Mouse (Mus musculus): Measurements from ENCODE around the gene Mrps35.
A peak's percentile ranks its signal among the peaks of the same experiment; 100 is the strongest.

Gene Mrps35

DNA sequence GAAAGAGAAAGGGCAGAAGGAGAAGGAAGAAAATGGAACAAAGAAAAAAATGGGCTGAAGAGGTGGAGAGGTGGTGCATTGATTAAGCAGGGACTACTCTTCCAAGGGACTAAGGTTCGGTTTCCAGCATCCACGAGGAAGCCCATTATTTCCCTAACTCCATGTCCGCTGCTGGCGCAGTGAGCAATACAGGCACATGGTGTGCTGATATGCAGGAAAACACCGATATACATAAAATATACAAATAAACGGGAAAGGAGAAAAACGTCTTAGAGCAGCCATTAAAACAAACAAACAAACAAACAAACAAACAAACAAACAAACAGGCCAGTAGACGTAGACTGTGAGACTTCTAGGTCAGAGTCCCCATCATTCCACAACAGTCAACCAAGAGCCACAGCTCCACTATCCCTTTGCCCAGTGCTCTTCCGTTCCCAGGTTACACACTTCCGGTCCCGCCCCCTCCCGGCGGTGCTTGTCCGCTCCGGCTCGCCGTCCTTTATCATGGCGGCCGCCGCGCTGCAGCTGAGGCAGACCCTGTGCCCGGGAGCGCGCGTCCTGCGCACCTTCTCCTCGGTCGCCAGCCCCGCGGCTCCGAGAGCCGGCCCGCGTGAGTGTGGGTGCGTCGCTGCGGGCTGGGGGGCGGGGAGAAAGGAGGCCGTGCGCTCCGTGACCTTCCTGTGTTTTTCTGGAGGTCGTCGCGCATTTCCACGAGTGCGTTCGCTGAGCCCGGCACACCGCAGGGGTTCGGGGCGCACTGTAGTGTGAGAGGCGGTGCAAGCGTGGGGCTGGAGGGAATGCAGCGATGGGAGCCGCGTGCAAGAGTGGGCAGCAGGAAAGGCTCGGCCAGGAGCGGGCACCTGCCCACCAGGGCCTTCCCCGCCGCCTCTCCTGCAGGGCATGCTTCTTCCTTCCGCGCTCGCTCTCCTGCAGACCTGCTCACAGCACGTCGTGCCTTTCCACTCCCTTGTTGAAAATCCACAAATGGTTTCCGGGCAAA lies at the start of gene Mrps35:
Gene Mrps35 (plus strand): TSS at position 474 of the 1,000 bp plus-strand sequence.
- peak; percentile 78 for DNase-seq (ENCODE audit: low read depth, low spot score)

DNA sequence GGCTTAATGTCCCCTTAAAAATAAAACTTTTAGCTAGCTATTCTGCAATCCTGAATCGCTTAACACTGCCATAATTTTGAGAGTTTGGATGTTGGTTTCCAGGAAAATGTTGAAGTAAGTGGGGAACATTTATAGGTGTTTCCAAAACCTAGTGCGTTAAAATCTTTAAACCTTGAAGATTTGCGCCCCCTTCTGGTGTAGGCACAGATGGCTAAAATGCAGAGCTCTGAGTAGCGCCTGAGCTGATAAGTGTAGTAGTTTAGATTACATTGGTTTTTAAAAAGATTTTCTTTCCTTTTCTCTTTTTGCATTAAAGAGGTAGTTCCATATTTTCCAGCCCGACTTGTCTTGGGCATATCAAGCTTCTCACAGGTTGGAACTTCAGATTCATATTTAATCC lies 48.3 kb upstream of the Mrps35 start:
- DNase-seq (ENCODE audit: low read depth, low spot score) = no peak

DNA sequence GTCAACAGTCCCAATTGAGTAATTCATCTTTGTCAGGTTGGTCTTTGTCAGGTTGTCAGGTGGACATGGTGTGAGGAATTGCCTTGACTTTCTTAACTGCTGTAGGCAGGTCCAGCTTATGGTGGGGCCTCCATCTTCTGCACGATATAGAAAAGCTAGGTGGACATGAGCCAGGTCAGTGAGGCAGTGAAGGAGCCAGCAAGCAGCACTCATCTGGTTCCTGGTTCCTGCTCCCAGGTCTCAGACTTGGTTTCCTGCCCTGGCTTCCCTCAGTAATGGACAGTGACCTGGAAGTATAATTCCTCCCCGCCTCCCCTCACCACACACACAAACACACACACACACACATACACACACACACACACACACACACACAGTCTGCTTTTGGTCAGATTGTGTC lies 47.2 kb upstream of the Mrps35 start:
- no peak for DNase-seq (ENCODE audit: low read depth, low spot score)

DNA sequence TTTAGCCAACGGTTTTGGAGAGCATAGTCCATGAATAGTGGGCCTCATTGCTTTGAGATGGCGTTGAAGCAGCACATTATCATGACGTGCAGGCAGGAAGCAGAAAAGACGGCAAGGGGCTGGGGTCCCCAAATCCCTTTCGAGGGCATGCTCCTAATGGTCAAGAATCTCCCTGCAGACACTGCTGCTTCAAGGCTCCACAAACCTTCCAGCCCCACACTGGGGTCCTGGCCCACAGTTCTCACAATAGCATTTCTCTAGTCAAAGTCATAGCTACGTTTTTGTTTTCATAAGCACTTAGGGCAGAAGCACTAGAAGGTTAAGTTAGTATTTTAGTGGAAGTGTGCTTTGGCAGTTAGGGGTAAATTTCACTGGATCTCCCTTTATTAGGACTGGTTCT lies 46.7 kb upstream of the Mrps35 start:
- no peak for DNase-seq (ENCODE audit: low read depth, low spot score)

DNA sequence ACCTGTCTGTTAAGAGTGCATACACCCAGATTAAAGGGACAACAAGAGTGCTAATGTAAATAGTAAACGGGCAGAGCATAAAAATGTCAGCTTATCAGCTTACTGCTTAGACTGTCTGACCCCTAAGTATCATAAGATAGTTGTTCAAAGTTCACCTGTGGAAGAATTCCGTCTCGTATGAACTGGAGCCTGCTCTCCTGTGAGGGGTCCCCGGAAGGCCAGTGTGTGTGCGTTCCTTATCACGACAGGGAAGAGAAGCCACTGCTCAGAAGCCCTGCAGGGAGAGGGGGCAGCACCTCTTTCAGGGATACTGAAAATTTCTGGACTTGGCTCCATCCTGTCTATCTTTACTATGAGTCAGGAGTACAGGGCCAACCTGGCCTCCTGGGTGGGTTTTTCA lies 45.6 kb upstream of the Mrps35 start:
- DNase-seq (ENCODE audit: low read depth, low spot score) = no peak

DNA sequence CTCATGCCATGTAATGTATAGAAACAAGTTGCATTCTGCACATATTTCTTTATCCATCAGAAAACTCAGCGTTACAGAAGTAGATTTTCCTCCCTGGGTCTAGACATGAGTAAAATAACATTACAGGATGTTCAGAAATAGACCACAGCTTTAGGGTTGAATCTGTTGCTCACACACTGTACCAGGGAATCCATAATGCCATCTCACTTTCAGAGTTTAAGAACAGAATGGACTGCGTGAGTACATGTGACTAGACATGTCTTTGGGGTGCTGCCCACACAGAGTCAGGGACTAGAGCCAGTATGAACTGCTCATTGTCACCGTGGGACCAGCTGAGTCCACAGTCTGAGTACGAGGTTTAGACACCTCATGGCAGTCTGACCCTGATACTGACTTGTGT lies 43.9 kb upstream of the Mrps35 start:
- DNase-seq (ENCODE audit: low read depth, low spot score) = no peak

DNA sequence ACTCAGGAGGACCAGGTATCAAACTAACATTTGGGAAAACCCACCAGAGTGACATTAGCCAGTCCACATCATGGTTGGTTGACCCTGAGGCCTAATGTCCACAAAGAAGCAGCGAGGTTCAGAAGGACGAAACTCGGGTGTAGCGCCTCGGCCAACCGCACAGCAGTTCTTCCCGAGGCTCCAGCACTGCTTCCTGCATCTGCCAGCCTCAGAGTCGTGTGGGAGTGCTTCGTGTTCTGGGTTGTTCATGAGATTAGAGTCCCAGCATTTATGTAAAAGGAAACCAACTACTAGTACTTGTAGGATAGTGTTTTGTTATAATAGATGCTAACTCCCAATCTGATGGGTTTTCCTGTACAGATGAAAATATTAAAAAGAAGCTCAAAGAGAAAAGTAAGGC lies 43.3 kb upstream of the Mrps35 start:
- DNase-seq (ENCODE audit: low read depth, low spot score) = no peak

DNA sequence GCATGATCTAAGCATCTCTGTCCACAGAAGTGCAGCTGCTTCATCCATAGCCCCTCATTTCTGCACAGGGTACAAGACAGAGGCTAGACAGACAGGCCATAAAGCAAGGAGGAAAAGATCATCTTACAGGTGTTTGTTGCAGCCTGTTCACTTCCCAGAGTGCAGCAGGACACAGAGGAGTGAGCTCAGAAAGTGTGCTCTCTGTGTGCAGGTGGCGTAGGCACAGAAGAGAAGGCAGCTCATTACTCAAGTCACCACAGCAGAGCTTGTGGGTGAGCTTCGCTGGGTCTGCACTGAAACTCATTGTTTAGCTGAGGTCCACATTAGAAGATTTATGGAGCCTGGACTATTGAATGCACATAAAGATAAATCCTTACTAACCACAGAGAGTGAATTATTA lies 42.8 kb upstream of the Mrps35 start:
- DNase-seq (ENCODE audit: low read depth, low spot score) = no peak

DNA sequence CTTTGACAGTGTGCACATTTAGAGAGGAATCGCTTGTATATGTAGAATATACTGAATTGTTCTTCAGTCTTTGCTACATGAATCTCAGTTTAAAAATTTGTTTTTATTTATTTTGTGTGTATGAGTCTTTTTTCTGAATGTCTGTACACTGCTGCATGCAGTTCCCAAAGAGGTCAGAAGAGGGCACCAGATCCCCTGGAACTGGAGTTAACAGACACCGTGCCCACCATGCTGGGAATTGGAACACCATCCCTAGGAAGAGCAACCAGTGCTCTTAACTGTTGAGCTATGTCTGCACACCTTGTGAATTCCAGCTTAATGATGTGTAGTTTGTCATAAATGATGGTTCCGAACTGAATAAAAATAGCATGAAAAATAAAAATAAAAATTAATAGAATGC lies 34.4 kb upstream of the Mrps35 start:
- no peak for DNase-seq (ENCODE audit: low read depth, low spot score)

DNA sequence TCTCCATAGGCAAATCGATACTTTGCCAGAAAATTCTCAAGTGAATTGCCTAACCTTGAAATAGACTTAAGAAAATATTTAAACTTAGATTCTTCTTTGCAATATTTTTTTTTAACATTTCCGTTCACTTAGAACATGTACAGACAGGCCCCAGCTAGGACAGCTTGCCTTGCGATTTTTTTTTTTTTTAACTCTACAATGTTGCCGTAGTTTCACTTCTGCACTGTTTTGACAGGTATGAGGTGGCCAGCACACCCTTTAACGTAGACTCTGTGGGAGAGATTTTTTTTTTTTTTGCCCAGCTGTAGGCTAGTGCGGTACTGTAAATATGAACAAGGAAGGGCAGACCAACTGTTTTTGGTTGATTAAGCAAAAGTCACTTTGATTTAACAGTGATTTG lies 32.2 kb upstream of the Mrps35 start:
- DNase-seq (ENCODE audit: low read depth, low spot score) = no peak

DNA sequence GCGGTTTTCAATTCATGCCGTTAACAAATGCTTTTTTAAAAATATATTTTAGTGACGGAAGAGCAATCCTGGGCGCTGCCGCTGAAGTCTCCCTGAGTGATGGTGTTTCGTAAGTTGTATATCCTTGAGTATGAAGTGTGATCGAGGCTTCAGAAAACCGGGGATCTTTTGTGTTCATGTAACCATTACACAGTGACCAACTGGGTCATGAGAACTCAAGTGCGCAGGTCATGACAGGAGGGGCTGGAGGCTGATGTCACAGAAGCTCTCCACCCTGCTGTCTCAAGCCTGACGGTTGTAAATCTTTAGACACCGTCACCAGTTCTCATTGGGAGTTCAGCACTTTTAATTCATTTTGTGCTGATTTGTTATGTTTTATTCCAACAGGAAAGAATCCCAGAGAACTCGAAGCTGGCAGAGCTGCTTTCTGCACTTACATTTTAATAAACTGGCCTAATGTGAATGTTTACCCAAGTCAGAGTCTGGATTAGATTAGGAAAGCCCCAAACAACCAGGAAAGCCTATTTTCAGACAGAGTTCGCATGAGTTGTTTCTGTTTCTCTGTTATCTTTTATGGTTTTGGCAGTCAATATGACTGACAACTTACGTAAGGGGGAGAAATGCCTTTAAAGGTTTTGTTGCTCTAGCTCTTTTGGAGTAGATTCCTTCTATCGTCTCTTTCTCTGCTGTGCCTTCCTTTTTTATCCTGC lies 31.6 kb upstream of the Mrps35 start:
- DNase-seq (ENCODE audit: low read depth, low spot score) = no peak

DNA sequence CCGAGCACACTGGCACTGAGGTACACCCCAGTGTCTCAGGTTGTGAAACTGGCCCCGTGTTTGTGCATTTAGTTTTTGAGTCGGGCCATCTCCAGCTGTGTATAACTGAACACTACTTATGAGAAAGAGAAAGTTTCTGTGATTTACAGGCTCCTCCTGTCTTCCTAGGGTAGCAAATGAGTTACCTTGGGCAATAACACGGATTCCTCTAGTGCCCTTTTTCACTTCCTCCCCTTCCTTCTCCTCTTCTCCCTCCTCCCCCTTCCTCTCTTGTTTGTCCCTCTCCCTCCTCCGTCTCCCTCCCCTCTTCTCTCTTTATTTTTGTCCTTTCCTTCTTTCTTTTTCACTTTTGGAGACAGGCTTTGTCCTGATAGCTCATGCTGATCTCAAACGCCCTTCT lies 31.0 kb upstream of the Mrps35 start:
- no peak for DNase-seq (ENCODE audit: low read depth, low spot score)

DNA sequence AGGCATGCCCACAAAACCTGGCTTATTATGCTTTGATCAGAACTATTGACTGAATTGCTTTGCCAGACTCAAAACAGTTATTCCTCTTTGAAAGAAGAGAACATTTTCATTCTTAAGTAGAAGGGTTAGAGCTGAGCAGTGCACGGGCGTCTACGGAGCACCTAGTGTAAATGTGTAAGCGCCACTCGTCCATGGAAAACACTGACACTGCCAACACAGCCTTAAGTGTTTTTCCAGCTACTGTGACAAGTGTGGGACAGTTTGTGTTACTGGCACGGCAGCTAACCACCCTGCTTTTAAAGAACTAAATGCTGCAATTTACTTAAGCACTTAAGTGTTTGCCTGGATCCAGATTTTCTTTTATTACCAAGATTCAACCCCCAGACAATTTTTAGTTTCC lies 30.6 kb upstream of the Mrps35 start:
- DNase-seq (ENCODE audit: low read depth, low spot score) = no peak

DNA sequence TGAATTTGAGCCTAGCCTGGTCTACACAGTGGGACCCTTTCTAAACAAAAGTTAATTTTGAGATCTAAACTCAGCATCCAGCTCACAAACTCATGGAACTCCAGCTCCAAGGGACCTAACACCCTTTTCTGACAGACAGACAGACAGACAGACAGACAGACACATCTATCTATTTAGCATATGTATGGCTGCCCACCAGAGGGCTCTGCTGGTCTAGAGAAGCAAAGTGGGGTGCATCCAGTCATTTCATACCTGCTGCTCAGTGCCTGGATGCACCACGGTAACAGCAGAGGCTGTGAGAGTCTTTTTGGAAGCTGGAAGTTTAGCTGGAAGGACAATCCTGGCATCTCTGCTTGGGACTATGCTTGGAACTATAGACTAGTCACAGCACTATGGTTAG lies 29.0 kb upstream of the Mrps35 start:
- no peak for DNase-seq (ENCODE audit: low read depth, low spot score)

DNA sequence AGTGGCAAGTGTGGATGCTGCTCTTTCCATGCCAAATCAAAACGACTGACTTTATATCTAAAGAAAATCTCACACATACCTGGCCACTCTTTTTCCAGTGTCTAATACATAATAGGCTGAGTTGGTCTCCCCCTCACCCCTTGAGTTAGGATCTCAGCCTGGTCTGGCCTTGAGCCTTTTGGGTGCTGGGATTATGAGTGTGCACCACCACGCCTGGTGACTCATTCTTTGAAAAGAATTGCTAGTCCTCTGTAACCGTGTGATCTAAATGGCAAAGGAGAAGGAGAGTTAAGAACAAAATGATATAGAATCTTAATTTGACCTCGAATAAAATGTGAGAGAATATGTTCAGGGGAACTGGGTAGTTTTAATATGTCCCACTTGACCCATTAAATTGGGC lies 24.7 kb upstream of the Mrps35 start:
- no peak for DNase-seq (ENCODE audit: low read depth, low spot score)

DNA sequence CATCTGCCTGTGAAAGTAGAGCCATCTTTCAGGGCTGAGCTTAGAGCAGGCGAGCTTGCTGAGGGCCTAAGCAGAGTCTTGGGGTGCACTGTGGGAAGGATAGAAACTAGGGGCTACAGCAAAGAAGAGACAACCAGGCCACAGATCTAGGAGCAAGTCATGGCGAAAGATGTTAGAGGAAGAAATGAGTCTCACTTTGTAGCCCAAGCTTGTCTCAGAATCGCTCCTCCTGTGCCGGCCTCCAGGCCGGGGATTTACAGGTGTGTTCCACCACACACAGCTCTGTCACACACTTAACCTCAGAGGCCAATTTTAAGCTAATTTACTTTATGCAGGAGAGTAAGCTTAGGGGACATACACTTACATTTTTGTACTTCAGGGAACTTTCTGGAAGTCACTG lies 24.2 kb upstream of the Mrps35 start:
- no peak for DNase-seq (ENCODE audit: low read depth, low spot score)

DNA sequence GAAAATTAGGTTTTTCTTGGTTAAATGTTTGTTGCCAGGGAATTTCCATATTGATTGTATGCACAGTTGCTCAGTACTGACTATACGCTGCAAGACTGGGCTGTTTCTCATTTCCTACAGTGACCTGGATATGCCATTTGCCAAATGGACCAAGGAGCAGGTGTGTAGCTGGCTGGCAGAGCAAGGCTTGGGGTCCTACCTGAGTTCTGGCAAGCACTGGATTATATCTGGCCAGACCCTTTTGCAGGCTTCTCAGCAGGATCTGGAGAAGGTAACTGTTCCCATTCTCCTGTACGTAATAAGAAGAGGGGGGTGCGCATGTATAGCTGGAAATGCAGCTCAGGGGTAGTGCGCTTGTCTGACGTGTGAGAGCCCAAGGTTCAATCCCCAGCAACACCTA lies 21.4 kb upstream of the Mrps35 start:
- no peak for DNase-seq (ENCODE audit: low read depth, low spot score)

DNA sequence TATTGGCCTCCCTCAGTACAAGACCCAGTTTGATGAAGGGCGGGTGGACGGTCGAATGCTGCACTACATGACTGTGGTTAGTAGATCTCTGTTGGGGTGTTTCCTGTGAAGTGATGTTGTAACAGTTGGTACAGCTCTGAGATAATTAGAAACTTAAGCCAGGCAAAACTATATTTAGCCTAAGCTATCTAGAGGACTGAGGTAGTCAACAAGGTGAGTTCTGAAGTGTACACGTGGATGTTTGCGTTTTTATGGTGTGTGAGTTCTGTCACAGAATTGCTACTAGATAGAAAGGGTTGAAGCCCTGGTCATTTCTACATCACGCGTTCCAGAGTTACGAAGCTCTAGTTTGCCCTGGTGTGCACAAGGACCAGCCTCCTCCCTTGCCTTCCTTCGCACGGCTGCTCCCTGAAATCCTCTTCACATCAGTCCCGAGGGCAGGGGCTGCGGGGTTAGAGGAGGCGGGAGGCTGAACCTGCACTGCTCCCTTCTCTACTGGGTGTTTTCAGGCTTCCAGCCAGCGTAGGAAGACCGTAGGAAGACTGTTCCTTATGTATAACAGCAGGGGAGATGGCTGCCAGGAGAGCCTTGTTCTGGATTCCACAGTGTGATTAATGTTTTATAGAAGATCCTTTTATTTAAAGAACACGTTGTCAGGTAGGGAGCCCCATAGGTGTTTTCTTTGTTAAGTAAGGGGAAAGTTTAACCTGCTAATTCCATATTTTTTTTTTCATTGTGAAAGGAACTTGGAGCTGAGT lies 20.0 kb upstream of the Mrps35 start:
- DNase-seq (ENCODE audit: low read depth, low spot score) = no peak

DNA sequence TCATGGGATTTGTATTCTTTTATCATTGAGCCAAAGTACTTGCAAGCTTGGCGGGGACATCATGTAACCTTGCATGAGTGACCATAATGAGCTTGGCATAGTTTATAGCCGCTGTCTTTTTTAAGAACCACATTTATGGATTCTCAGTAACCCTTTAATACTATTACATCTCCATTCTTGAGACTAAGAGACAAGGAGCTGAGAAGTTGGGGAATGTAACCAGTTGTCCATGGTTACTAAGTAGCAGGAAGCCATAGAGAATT lies 19.5 kb upstream of the Mrps35 start:
- no peak for DNase-seq (ENCODE audit: low read depth, low spot score)

DNA sequence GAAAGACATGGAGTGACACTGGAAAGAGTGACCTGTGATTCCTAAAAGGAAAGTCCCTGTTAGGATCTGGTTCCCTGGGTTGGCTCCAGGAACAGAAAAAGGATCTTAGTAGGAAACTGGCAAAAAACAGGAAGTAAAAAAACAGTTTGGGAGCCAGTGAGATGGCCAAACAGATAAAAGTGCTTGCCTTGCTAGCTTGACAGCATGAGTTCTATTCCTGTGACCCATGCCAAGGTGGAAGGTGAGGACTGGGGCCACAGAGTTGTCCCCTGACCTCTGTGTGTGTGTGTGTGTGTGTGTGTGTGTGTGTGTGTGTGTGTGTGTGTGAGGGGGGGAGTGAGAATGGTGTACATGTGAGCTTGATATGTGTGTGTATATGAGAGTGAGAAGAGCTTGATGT lies 19.0 kb upstream of the Mrps35 start:
- DNase-seq (ENCODE audit: low read depth, low spot score) = no peak

DNA sequence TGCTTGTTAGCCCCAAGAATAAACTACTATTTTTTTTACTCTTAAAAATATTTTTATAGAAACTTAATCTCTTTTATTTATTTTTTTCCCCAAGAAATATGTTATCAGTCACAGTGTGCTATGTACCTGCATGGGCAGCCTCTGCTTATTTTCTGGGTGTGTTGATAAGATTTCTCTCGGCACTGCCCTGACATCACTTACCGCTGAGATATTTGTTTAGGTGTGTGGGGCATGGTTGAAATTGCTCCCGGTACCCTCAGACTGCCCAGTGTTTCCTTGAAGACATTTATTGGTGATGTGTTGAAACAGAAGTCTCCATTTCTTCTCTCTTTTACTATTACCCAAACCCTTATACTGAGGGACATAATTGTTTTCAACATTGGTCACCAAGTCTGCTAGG lies 17.8 kb upstream of the Mrps35 start:
- no peak for DNase-seq (ENCODE audit: low read depth, low spot score)

DNA sequence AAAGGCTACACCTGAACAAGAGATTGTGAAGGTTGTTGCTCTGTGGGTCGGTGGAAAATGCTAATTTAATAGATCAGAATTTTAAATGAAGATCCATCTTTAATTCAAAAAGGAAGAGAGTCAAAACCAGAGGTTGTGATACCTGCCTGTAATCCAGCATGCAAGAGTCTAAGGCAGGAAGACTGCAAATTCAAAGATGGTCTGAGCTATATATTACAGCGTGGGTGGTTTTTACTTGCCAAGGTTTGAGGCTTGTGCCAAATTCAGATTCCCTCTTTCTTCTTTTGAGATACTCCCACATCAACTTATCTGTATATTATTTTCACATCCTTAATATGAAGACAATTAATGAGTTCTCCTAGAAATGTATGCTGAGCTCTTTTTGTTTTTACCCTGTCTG lies 14.2 kb upstream of the Mrps35 start:
- DNase-seq (ENCODE audit: low read depth, low spot score) = no peak

DNA sequence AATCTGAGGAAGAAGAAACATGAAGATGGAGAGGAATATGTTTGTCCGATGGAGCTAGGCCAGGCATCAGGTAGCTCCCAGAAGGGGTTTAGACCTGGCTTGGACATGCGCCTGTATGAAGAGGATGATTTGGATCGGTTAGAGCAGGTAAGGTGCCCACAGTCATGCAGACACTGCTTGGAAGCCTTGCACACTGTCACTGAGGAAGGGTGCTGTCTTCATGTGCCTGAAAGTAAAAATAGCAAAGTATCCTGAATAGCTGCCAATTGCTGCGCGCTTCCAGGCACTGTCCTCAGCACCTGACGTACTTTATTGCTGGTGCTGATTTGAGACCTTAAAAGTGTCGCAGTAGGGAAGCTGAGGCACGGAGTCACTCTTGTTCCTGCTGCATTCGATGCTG lies 13.0 kb upstream of the Mrps35 start:
- DNase-seq (ENCODE audit: low read depth, low spot score) = no peak

Data from brain, embryonic 18.5 days (tissue).